Mouse (Mus musculus): ENCODE results near the gene Nfatc2ip. TPM values are rescaled to one million over a fixed set of nuclear protein-coding genes. Genes with fewer than 3 reads are reported as not detected.

Gene Nfatc2ip
- 2.5 and 2.9 TPM in 2 replicates for polyA plus RNA-seq (2016; fragmentation: Nextera tagmentation; extraction: Ambion mirVana)

DNA sequence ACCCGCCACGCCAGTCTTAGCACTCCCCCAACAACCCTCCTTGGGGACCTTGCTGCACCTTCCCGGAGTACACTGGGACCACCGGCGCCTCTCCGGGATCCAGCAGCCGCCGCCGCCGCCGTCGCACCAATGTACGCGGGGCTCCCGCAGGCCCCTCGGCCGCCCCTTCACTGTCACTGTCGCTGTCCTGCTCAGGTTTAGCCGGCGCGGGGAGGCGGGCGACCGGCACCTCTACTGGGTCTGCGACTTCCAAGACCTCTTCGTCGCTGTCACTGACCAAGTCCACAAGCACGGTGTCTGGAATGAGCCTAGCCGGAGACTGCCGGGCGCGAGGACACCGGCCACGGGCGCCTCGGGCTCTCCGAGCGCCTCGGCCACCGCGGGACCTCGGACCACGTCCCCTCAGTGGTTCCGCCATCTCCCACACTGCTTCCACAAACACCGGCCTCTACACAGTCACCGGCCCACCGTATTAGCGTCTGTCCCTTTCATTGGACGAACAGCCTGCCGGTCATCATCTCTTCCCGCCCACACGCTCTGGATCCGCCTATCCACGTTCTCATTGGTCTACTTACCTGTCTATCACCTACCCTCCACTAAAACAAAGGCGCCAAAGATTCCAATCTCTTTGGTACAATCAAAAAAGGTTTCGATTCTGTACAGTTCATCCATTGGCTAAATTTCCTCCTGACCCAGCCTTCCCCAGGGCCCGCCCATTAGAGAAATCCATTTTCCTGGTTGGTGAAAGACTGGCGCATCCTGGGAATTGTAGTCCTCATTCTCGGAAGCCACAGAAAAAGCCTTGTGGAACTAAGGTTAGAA lies at the start of gene Nfatc2ip:
Gene Nfatc2ip (minus strand): TSS at position 440 of the 822 bp plus-strand sequence.
- H3K27ac ChIP-seq (replicated peaks) = peak within 1 kb of the TSS; percentile 70
- peak within 1 kb of the TSS; percentile 75 for H3K4me3 ChIP-seq
- under 1% methylated on average over 59 of the region's 59 CpGs for WGBS
- H3K36me3 ChIP-seq (replicated peaks) = peaks cover 13% of the 10 kb centered on the region
- peak; percentile 94 for DNase-seq (ENCODE audit: low spot score)
- no peaks in the 10 kb centered on the region for H3K27me3 ChIP-seq (replicated peaks; ENCODE audit: low read depth, poor library complexity, severe bottlenecking)
- peaks cover 9% of the 10 kb centered on the region for H3K4me1 ChIP-seq
- no peaks in the 10 kb centered on the region for H3K9me3 ChIP-seq

DNA sequence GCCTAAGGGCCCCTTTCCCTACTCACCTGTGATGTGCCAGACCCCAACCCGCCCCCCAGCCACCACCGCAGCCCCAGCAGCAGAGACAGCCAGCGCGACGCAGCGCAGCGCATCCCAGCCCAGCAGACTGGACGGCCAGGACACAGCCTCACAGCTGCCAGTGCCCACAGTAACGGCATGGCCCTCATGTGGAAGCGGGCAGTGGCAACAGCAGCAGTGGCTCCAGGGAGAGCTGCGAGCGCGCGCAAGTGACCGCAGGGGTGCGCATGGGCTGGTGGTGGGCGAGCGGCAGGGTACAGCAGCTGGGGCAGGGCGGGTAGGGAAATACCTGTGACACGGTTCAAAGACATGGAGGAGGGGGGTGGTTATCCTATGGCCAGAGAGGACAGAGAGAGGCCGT lies 49.7 kb upstream of the Nfatc2ip start:
- DNase-seq (ENCODE audit: low spot score) = no peak
- 93% methylated on average over 21 of the region's 21 CpGs for WGBS
- Histone ChIP-seq H3K27me3 (replicated peaks; ENCODE audit: low read depth, poor library complexity, severe bottlenecking) (no peaks in the 10 kb centered on the region), H3K4me1 (no peaks in the 10 kb centered on the region), H3K36me3 (replicated peaks) (peaks cover 71% of the 10 kb centered on the region), H3K9me3 (no peaks in the 10 kb centered on the region), H3K27ac (replicated peaks) (no peak overlapping the region), H3K4me3 (no peak overlapping the region)

DNA sequence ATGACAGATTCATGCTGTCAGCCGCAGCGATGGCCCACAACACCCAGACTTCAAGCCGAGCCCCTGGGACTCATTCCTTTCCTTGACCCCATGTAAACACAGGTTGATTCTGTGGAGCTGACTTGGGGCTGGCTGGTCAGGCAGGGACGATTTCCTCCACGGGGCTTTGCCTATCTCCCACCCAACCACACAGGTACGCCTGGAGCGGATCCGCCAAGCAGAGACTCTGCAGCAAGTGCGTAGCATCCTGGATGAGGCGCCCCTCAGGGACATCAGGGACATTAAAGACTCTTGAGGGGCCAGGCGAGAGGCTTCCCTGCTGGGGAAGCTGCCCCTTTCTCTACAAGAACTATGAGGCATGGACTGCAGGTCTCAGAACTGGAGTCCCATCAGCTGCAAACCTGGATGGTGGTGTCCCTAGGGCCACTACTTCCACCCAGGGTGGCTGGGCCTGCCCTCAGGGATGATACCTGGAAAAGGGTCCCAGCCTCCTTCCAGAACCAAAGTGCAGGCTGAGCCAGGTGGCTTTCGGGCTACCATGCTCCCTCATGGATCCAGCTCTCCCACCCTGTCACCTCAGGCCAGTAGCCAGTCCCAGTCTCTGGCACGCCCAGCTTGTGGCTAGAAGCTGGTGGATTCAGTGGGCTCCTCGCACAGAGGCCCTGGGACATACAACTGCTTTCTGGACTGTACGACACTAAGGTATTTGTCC lies 48.7 kb upstream of the Nfatc2ip start:
- Histone ChIP-seq H3K9me3 (no peaks in the 10 kb centered on the region), H3K4me3 (no peak overlapping the region), H3K4me1 (no peaks in the 10 kb centered on the region), H3K27ac (replicated peaks) (no peak overlapping the region), H3K27me3 (replicated peaks; ENCODE audit: low read depth, poor library complexity, severe bottlenecking) (no peaks in the 10 kb centered on the region), H3K36me3 (replicated peaks) (peaks cover 74% of the 10 kb centered on the region)
- DNase-seq (ENCODE audit: low spot score) = no peak
- WGBS = 94% methylated on average over 15 of the region's 15 CpGs

DNA sequence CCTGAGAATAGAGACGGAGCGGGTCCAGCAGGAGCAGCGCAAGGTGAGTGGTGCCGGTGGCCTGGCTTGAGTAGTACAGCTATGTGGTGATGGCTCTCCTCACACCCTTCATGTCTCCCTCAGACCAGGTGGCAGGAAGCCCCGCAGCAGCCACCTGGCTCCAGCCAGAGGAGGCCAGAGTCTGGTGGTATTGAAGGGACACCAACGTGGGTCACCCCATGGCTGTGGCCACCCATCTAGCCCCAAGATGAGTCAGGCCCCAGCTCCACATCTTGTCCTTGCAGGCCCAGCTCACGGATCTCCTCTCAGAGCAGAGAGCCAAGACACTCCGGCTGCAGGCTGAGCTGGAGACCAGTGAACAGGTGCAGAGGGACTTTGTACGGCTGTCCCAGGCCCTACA lies 48.0 kb upstream of the Nfatc2ip start:
- WGBS = 89% methylated on average over 9 of the region's 9 CpGs
- no peak overlapping the region for H3K4me3 ChIP-seq
- no peak overlapping the region for H3K27ac ChIP-seq (replicated peaks)
- no peaks in the 10 kb centered on the region for H3K27me3 ChIP-seq (replicated peaks; ENCODE audit: low read depth, poor library complexity, severe bottlenecking)
- no peaks in the 10 kb centered on the region for H3K4me1 ChIP-seq
- H3K36me3 ChIP-seq (replicated peaks) = peaks cover 81% of the 10 kb centered on the region
- DNase-seq (ENCODE audit: low spot score) = no peak
- H3K9me3 ChIP-seq = no peaks in the 10 kb centered on the region

- Histone ChIP-seq H3K9me3 (no peaks in the 10 kb centered on the region), H3K4me1 (no peaks in the 10 kb centered on the region), H3K27ac (replicated peaks) (no peak overlapping the region), H3K4me3 (no peak overlapping the region), H3K36me3 (replicated peaks) (peaks cover 81% of the 10 kb centered on the region), H3K27me3 (replicated peaks; ENCODE audit: low read depth, poor library complexity, severe bottlenecking) (no peaks in the 10 kb centered on the region)
- no peak for DNase-seq (ENCODE audit: low spot score)
- 93% methylated on average over 10 of the region's 10 CpGs for WGBS
These were observed 47.5 kb upstream of the Nfatc2ip start for GRCm38 (mm10) chr7:126443997-126444396.

DNA sequence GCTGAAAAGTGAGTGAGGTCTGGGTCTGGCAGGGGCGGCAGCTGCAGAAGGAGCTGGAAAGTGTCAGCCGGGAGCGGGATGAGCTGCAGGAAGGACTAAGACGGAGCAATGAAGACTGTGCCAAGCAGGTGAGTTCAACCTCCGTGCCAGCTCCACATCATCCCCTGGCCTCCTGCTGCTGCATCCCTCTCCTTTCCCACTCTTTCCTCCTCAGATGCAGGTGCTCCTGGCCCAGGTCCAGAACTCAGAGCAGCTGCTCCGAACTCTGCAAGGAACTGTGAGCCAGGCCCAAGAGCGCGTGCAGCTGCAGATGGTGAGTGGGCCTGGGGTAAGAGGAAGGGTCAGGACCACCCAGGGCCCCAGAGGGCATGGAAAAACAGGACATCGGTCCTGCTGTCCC lies 43.6 kb upstream of the Nfatc2ip start:
- DNase-seq (ENCODE audit: low spot score) = no peak
- Histone ChIP-seq H3K27me3 (replicated peaks; ENCODE audit: low read depth, poor library complexity, severe bottlenecking) (no peaks in the 10 kb centered on the region), H3K9me3 (no peaks in the 10 kb centered on the region), H3K27ac (replicated peaks) (no peak overlapping the region), H3K4me1 (no peaks in the 10 kb centered on the region), H3K36me3 (replicated peaks) (peaks cover 58% of the 10 kb centered on the region), H3K4me3 (no peak overlapping the region)
- WGBS = 86% methylated on average over 9 of the region's 9 CpGs

DNA sequence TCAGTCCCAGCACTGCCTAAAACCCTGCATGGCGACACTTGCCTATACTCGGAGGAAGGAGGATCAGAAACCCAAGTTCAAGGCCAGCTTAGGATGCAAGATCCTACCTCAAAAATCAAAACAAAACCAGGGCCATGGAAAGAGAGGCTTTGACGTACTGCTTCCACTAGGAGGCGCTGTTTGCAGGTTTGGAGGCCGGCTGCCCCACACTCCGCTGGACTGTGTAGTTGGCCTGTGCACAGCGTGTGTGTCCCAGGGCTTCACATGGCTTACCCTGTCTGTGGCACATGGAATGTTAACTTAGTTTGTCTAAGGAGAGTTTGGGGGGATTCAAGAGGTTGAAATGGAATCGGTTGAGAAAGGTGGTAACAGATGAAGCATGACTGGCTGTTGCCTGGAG lies 40.3 kb upstream of the Nfatc2ip start:
- H3K27me3 ChIP-seq (replicated peaks; ENCODE audit: low read depth, poor library complexity, severe bottlenecking) = no peaks in the 10 kb centered on the region
- no peaks in the 10 kb centered on the region for H3K4me1 ChIP-seq
- no peak overlapping the region for H3K4me3 ChIP-seq
- no peak overlapping the region for H3K27ac ChIP-seq (replicated peaks)
- WGBS = 22% methylated on average over 8 of the region's 8 CpGs
- peak; percentile 75 for DNase-seq (ENCODE audit: low spot score)
- no peaks in the 10 kb centered on the region for H3K9me3 ChIP-seq
- H3K36me3 ChIP-seq (replicated peaks) = peaks cover 55% of the 10 kb centered on the region

DNA sequence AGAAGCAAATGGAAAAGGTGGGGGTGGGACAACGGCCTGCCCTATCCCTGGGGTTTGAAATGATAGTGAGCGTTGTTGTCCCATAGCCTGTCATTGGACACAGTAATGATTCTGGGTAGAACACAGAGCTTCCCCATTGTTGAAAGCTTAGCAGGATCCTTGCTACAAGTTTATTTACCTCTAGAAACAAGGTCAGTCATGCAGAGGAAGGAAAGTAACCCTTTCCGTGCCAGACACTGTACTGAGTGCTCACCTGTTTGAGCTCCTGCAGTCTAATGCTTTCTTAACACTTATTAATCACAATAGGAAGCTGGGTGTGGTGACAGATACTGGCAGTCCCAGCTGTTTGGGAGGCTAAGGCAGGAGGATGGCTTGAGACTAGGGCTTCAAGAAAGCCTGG lies 39.3 kb upstream of the Nfatc2ip start:
- Histone ChIP-seq H3K9me3 (no peaks in the 10 kb centered on the region), H3K4me1 (no peaks in the 10 kb centered on the region), H3K27ac (replicated peaks) (no peak overlapping the region), H3K27me3 (replicated peaks; ENCODE audit: low read depth, poor library complexity, severe bottlenecking) (no peaks in the 10 kb centered on the region), H3K4me3 (no peak overlapping the region), H3K36me3 (replicated peaks) (peaks cover 57% of the 10 kb centered on the region)
- 80% methylated on average over 3 of the region's 3 CpGs for WGBS
- no peak for DNase-seq (ENCODE audit: low spot score)

DNA sequence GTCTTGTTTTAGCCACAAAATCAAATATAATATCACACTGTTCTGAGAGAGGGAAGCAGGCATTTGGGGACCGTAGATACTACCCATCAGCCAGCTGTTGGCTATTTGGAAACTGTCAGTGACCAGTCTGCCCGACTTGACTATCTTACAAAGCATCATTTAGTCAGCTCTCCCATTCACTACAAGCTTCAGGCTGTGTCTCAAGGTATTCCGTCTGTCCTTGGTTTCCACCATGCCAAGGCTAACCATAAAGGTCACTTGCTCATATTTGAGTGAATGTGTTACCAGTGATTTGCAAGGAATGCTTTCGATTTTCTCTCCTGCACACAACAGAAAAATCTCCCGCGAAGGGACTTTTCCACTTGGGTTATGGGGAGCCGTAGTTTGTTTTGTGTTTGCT lies 38.2 kb upstream of the Nfatc2ip start:
- Histone ChIP-seq H3K4me3 (no peak overlapping the region), H3K27me3 (replicated peaks; ENCODE audit: low read depth, poor library complexity, severe bottlenecking) (no peaks in the 10 kb centered on the region), H3K36me3 (replicated peaks) (peaks cover 48% of the 10 kb centered on the region), H3K4me1 (peaks cover 1% of the 10 kb centered on the region), H3K9me3 (no peaks in the 10 kb centered on the region), H3K27ac (replicated peaks) (no peak overlapping the region)
- DNase-seq (ENCODE audit: low spot score) = no peak
- WGBS = 90% methylated on average over 7 of the region's 7 CpGs

DNA sequence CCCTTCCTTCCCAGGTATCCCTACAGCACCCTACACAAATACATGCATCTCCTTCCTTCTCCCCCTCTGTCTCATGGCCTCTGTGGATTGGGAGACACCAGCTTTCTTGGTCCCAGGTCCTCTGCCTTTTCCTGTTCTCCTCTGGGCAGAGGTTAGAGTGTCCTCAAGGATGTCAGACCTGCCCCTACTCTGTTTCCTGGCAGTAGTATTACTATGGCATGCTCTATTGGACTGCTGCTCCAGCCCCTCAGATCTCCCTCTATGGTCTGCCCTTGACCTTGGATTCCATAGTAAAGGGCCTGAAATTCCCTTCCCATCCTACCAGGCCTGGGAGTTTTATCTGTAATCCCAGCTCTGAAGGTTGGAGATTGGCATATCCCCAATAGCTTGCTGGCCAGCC lies 33.6 kb upstream of the Nfatc2ip start:
- DNase-seq (ENCODE audit: low spot score) = no peak
- H3K36me3 ChIP-seq (replicated peaks) = peaks cover 31% of the 10 kb centered on the region
- peaks cover 24% of the 10 kb centered on the region for H3K4me1 ChIP-seq
- H3K27ac ChIP-seq (replicated peaks) = no peak overlapping the region
- no peaks in the 10 kb centered on the region for H3K27me3 ChIP-seq (replicated peaks; ENCODE audit: low read depth, poor library complexity, severe bottlenecking)
- H3K4me3 ChIP-seq = peak overlapping the region; percentile 71; the same call in 1 of the 2 replicates
- no peaks in the 10 kb centered on the region for H3K9me3 ChIP-seq

DNA sequence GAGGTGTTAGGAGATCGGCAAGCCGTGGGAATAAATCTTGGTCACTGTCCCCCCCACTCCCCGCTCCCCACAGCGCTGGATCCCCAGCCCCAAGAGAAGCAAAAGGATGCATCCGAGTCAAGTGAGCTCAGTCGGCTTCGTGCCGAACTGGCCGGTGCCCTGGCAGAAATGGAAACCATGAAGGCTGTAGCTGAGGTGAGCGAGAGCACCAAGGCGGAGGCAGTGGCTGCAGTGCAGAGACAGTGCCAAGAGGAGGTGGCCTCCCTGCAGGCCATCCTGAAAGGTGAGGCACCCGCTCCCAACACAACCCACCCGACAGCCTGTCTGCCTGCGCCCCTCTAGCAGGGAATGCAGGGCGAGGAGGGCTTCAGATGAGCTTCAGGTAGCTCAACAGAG lies 33.0 kb upstream of the Nfatc2ip start:
- Histone ChIP-seq H3K36me3 (replicated peaks) (peaks cover 27% of the 10 kb centered on the region), H3K27me3 (replicated peaks; ENCODE audit: low read depth, poor library complexity, severe bottlenecking) (no peaks in the 10 kb centered on the region), H3K4me1 (peaks cover 24% of the 10 kb centered on the region), H3K9me3 (no peaks in the 10 kb centered on the region), H3K4me3 (peak overlapping the region; percentile 71), H3K27ac (replicated peaks) (peak overlapping the region; percentile 96)
- WGBS = 32% methylated on average over 15 of the region's 15 CpGs
- DNase-seq (ENCODE audit: low spot score) = no peak

DNA sequence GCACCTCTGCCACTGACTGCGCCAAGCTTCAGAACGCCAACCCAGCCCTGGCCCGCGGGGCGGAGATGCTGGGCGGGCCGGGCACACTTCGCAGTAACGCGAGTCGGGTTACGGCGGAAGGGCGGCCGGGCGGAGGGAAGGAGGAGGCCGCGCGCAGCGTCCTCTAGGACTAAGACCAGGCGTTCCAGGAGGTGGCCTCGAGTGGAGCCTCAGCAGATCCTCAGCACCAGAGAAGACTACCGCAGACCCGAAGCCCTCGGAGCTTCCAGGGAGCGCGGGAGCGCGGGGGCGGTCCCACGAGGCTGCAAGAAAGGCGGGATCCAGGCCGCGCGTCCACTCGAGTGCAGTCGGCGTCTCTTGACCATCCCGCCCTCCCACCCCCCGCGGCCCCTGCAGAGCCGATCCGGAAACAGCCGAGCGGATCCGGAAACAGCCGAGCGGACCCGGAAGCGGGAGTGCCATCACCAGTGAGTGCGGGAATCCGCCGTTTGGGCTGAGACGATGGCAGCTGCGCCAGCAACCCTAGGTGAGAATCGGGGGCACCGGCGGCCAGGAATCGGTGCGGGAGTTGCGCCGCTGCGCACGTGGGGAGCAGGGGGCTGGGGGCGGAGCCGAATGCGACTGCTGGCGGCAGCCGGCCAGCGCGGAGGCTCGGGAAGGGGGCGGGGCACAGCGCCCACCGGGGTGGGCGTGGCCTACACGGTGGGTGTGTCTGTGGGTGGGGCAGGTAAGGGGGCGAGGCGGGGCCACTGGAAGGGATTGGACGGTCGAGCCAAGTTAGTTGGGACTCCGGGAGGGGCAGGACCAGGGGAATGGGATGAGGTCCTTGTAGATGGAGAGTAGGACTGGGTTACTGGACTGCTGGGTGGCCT lies 32.3 kb upstream of the Nfatc2ip start, which contains the start of gene Rabep2:
Gene Rabep2 (plus strand): TSS at position 129 of the 872 bp plus-strand sequence.
- no peaks in the 10 kb centered on the region for H3K27me3 ChIP-seq (replicated peaks; ENCODE audit: low read depth, poor library complexity, severe bottlenecking)
- no peaks in the 10 kb centered on the region for H3K9me3 ChIP-seq
- peaks cover 24% of the 10 kb centered on the region for H3K4me1 ChIP-seq
- H3K27ac ChIP-seq (replicated peaks) = peak within 1 kb of the TSS; percentile 96
- H3K4me3 ChIP-seq = peak within 1 kb of the TSS; percentile 71
- H3K36me3 ChIP-seq (replicated peaks) = peaks cover 21% of the 10 kb centered on the region
- peak; percentile 97 for DNase-seq (ENCODE audit: low spot score)
- under 1% methylated on average over 82 of the region's 82 CpGs for WGBS

All from embryonic facial prominence, embryonic 10.5 days (tissue).